Mouse (Mus musculus): ENCODE data around the gene Zfp260. TPM values are rescaled to one million over a fixed set of nuclear protein-coding genes. Genes with fewer than 3 reads are reported as not detected.

Zfp260 gene
- total RNA-seq, 2 experiments from 2014 or later: 30.9 to 35.3 TPM

DNA sequence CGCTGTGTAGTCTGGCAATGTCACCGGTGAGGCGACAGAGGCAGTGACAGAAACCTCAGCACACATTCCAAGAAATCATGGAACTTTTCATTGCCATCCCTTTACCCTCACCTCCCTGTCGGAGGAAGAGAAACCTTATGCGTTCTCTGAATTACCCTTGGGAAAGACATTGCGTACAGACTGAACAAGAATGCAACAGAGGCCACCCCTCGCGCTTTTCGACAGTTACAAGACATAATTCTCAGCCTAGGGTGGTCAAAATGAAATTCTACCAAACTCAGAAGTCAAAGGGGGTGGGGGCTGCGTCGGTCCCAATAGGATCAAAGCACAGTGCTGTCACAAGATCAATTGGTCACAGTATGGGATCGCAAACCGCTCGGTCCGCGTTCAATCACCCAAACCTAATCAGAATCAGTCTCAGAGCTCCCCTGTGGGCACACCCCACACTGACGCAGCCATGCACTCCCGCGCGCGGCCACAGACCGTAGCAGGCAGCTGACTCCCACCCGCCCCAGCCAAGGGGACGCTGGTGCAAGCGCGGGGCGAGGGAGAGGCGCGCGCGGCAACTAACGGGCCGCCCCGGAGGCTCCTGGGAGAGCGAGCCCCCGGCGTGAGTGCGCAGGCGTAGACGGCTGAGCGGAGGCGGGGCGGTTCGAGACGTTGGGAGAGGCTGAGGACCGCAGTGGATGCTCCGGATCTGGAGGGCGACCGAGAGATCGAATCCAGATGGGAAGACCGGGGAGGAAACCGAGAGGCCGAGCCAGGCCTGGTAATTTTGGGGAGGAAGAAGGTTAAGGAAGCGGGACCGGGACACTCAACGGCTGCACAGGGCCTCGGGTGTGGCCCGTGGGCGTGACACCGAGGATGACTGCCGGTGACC is 27.0 kb downstream of the Zfp260 start, which contains the start of gene Zfp382:
TSS of gene Zfp382 (plus strand) at position 635 of the 880 bp plus-strand sequence.
- intact Hi-C loops (cut with DNase I): loop anchor here (2.0 to 5.0 kb wide), 3 partner anchors 23 to 47 kb away; partner anchors contain the start of gene Zfp146
- DNase-seq: peak; percentile 92 to 93

DNA sequence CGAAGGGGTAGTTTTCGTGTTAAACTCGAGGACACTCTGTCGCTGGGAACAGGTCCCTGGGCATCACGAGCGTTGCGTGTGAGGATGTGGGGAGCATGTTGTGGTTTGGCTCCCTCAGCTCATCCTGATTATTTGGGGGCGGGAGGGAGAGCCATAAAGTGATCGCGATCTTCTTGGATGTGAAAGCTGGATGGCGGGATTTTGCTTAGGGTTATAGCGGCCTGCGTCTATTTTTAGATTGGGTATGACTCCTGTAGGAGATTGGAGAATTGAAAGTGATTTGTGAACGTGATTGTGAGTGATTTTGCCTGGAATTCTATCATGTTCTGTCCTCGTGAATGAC is 27.6 kb downstream of the Zfp260 start:
- DNase-seq: no peak
- intact Hi-C loops (cut with DNase I): loop anchor here (2.0 to 5.0 kb wide), 2 partner anchors 35 to 47 kb away; partner anchors contain the start of gene Zfp146

DNA sequence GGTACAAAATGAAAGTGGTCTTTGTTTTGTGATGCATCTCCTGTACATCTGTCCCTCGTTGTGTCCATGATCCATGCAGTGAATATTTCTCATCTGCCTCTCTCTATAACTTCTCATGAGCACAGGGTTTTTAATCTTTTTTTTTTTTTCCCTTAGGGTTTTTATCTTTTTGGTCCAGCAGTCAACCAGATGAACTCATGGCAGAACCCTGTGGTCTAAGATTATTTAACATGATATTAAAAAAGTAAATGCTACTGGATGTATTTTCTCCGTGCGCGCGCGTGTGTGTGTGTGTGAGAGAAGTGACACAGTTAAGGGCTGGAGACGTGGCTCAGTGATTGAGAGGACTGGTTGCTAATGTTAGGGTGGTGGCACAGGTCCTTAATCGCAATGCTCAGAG is 35.3 kb downstream of the Zfp260 start:
- intact Hi-C loops (cut with DNase I): no loop called here
- DNase-seq: no peak

DNA sequence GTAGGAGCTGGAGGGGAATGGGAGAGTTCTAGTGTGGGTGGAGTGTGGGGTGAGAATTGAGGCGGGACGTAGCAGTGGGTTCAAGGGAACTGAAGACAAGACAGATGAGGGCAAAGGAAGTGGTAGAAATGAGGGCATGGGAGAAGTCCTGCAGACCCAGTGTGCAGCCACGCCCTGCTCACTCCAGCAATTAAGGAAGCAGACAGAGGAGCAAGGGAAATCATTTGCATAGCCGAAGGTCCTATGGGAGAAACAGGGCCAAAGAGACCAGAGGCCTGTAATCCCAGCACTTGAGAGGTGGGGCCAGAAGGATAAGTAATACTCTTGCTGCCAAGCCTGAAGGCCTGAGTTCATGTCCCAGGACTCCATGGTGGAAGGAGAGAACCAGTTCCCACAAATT is 37.8 kb downstream of the Zfp260 start:
- DNase-seq: no peak
- intact Hi-C loops (cut with DNase I): no loop called here

DNA sequence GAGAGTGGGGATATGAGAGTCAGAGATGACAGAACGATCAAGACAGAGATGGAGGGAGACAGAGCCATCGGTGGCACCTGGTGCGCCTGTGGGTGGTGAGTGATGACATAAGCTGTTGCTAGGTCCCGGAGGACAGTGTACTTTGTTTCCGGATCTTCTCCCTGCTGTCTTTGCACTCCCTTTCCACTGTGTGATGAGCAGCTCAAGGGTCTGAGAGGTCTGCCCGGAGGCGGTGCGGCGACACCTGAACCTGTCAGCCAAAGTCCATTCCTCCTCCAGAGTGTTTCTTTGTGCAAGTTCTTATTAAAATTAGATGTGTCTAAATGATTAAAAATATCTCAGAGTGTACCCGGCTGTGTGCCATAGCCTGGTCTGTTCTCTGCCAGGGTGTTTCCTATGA is 42.2 kb downstream of the Zfp260 start:
- intact Hi-C loops (cut with DNase I): no loop called here
- no peak for DNase-seq

DNA sequence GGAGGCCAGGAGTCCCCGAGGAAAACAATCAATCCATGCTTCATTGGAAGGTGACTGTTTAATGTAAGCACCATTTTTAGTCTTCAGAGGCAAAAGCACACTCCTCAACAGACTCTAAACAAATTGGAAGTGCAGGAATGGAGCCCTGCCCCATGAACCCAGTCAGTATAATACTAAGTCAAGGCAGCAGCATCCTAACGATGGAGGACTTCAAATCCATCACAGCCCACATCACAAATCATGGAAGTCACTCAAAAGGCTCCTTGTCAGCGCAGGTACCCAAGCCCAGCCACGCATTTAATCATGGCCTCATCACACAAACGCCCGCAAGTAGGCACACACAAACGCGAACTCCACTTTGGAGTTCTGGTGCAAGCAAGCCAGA is 48.6 kb downstream of the Zfp260 start:
- DNase-seq: no peak
- intact Hi-C loops (cut with DNase I): no loop called here

DNA sequence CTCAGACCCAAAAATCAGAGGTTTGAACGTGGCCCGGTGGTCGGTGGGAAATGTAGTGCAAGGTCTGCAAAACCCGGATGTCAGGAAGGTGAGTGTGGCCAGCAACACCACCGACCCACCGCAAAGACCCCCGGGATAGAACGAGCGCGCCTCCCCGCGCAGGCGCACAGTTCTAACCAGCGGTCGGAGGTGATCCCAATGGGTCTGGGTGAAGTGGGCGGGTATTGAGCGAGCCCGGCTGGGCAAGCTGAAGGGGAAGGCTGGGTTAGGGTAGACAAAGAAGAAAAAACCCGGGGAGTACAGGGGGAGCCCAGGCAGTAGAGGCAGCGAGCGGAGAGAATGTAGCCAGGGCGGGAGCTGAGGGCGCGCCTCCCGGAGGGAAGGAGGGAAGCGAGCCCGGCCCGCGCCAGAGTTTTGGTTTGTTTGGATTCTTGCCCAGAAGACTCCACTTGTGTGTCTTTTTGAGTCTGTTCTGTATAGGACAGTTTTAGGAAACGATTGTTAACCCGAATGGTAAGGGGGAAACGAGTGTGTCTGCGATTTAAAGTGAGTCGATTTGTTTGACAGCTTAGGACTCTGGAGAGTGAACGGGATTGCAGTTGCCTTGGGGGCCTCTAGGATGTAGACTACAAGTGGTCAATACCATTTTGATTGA is 49.1 kb downstream of the Zfp260 start:
- intact Hi-C loops (cut with DNase I): no loop called here
- DNase-seq: peak; percentile 43 to 53

DNA sequence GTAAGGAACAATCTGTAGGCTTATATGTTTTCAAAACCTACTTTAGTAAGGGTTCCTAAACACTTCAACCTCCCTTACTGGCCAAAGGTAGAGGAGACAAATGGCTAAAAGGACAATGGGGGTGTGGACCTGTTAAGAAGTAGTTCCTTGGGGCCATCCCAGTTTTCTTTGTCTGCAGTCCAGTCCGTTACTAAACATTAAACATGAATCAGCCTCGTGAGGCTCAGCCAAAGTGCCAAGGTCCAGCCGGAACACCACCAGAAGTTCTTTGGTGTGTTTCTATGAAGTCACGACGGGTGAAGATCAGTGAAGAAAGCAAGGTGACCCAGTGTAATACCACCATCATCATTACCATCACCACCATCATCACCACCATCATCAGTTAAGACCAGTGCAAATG is 52.4 kb downstream of the Zfp260 start:
- intact Hi-C loops (cut with DNase I): no loop called here
- DNase-seq: no peak

DNA sequence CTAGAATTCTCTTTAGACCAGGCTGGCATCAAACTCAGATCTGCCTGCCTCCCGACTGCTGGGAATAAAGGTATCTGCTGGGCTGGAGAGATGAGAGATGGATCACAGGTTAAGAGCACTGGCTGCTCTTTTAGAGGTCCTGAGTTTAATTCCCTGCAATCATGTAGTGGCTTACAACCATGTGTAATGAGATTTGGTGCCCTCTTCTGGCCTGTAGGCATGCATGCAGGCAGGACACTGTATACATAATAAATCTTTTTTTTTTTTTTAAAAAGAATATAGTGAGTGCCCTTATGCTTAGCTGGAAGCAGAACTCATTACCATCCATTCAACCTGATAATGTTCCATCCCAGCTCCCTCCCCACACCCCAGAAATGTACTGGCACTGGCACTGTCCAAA is 59.5 kb downstream of the Zfp260 start:
- DNase-seq: no peak
- intact Hi-C loops (cut with DNase I): no loop called here

DNA sequence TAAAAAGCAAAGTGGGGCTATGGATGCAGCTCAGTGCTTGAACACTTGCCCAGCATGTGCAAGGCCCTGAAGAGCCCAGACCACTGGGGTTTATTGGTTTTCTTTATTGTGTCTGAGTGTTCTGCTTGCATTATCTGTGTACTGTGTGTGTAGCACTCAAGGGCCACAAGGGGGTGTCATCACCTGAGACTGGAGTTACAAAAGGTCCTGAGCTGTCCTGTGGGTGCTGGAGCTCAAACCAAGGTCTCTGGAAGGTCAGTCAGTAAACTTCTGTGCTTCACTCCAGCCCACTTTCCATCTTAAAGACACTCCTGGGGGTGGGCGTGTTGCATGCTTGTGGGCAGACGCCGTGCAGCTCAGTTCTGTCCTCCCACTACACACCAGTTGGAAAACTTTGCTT is 60.9 kb downstream of the Zfp260 start:
- DNase-seq: no peak
- intact Hi-C loops (cut with DNase I): no loop called here

Small RNA genes within 50 kb of the gene (microRNA-seq; reads per million reads assigned to microRNA genes)
- gene Gm23368 (ENCODE audit: borderline number of aligned reads in 2 of 2): 0 reads per million in 2 experiments

Other genes with a start within 250 kb of the Zfp260 start
- under 1 TPM; 0.39 to 0.49 TPM for gene Zfp940, start 241.1 kb upstream of the Zfp260 start, total RNA-seq (2021)
- 1 to 10 TPM; 2.9 TPM for gene Zfp420, start 234.8 kb upstream of the Zfp260 start, total RNA-seq (2021)
- 1 to 10 TPM; 7.9 to 8.9 TPM for gene Zfp27, start 188.2 kb upstream of the Zfp260 start, total RNA-seq (2021)
- gene Zfp383, start 186.6 kb upstream of the Zfp260 start, total RNA-seq (2021): 1 to 10 TPM; 6.1 to 9.9 TPM
- gene Zfp74, start 140.7 kb upstream of the Zfp260 start, total RNA-seq (2021): 1 to 10 TPM; 5.9 TPM
- gene Zfp568, start 110.8 kb upstream of the Zfp260 start, total RNA-seq (2021): 10 to 100 TPM; 22.0 to 22.7 TPM
- 1 to 10 TPM; 2.4 to 2.7 TPM for gene Zfp14, start 43.4 kb upstream of the Zfp260 start, total RNA-seq (2021)
- gene Zfp82, start 21.9 kb upstream of the Zfp260 start, total RNA-seq (2021): 1 to 10 TPM; 1.7 to 2.6 TPM
- gene Gm26920, start 4.4 kb upstream of the Zfp260 start, total RNA-seq (2021): not detected
- gene Zfp566, start 4.2 kb upstream of the Zfp260 start, total RNA-seq (2021): 1 to 10 TPM; 1.8 to 2.7 TPM
- gene Zfp382, start 27.2 kb downstream of the Zfp260 start, total RNA-seq (2021): 1 to 10 TPM; 1.8 to 2.7 TPM
- gene Zfp146, start 75.0 kb downstream of the Zfp260 start, total RNA-seq (2021): 10 to 100 TPM; 26.3 to 30.3 TPM
- 1,000 to 10,000 TPM; 2,810 to 3,153 TPM for gene Cox7a1, start 89.4 kb downstream of the Zfp260 start, total RNA-seq (2021)
- gene Capns1, start 104.0 kb downstream of the Zfp260 start, total RNA-seq (2021): 100 to 1,000 TPM; 289 to 298 TPM
- 10 to 100 TPM; 52.3 to 59.5 TPM for gene Polr2i, start 137.2 kb downstream of the Zfp260 start, total RNA-seq (2021)
- gene Tbcb, start 137.5 kb downstream of the Zfp260 start, total RNA-seq (2021): 10 to 100 TPM; 58.8 to 61.7 TPM
- gene Ovol3, start 140.9 kb downstream of the Zfp260 start, total RNA-seq (2021): not detected
- gene Thap8, start 185.3 kb downstream of the Zfp260 start, total RNA-seq (2021): under 1 TPM; 0.22 to 0.35 TPM
- 1 to 10 TPM; 1.5 to 1.9 TPM for gene Wdr62, start 185.6 kb downstream of the Zfp260 start, total RNA-seq (2021)
- gene Clip3, start 197.0 kb downstream of the Zfp260 start, total RNA-seq (2021): 10 to 100 TPM in 1 of 2 experiments, 1 to 10 TPM in 1; 6.0 to 11.4 TPM
- 10 to 100 TPM; 22.0 to 23.0 TPM for gene Alkbh6, start 213.9 kb downstream of the Zfp260 start, total RNA-seq (2021)
- 1 to 10 TPM in 1 of 2 experiments, under 1 TPM in 1; 0.81 to 1.3 TPM for gene Syne4, start 220.0 kb downstream of the Zfp260 start, total RNA-seq (2021)
- under 1 TPM; 0.65 to 0.78 TPM for gene E130208F15Rik, start 227.0 kb downstream of the Zfp260 start, total RNA-seq (2021)
- gene Sdhaf1, start 229.1 kb downstream of the Zfp260 start, total RNA-seq (2021): 10 to 100 TPM; 12.0 to 12.5 TPM

All from heart, postnatal 36 days (tissue).